Mouse (Mus musculus): Measurements from ENCODE around the gene 1700016K19Rik.

DNA sequence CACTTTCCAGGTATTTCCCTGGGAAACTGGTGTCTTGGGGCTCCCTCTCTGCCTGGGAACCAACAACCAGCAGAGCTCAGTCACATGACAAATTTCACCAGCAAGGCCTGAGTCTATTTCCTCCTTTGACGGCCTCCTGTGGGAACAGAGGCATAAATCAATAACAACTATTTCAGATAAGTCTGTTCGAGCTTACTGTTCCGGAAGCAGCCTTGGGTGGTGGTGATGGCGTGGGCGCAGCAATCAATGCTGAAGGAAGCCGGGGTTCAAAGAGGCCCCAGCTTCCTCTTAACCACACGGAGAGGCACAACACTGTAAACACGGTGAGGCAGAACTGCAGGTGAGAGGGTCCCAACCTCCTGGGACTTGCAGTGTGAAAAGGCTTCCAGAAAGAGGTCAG is 23.0 kb upstream of the 1700016K19Rik start:
- TF ChIP-seq CTCF (IDR thresholded peaks at IDR 0.05; ENCODE audit: borderline replicate concordance, extremely low read depth, insufficient read depth, insufficient read length) = no peak
- no peak for TF ChIP-seq POLR2A (IDR thresholded peaks at IDR 0.05; ENCODE audit: borderline replicate concordance, extremely low read depth, insufficient read depth, insufficient read length, poor library complexity, severe bottlenecking)
